Mouse (Mus musculus) limb, embryonic 11.5 days (tissue): ENCODE data around the gene Mthfd1l. TPM values are rescaled to one million over a fixed set of nuclear protein-coding genes. Genes with fewer than 3 reads are reported as not detected.
A peak's percentile ranks its signal among the peaks of the same experiment; 100 is the strongest.

Experiments
- ATAC-seq: fragments of 200-750 bp; cut with Nextera tagmentation; 2 replicates; pipeline ENCODE4 v1.8.0; 2017; ENCODE audit warnings: low read depth; ENCODE audit not compliant: insufficient number of reproducible peaks, low FRiP score, low TSS enrichment
- DNase-seq: peaks from one replicate; pipeline ENCODE4 v3.0.0-alpha.2; 2015; ENCODE audit warnings: low spot score
- H3K27ac ChIP-seq: fragments of 300-500 bp; sonication (generic); replicated peaks from 2 replicates; pipeline ENCODE4 v1.5.1; 2014; ENCODE audit warnings: low read depth, mild to moderate bottlenecking, low read length
- H3K27me3 ChIP-seq: fragments of 300-500 bp; sonication (generic); 2 replicates; pipeline ENCODE4 v1.6.1; 2014; ENCODE audit warnings: mild to moderate bottlenecking, low read length, mixed read lengths; ENCODE audit not compliant: control insufficient read depth, insufficient read depth
- H3K36me3 ChIP-seq: fragments of 300-500 bp; sonication (generic); 2 replicates; pipeline ENCODE4 v1.6.1; 2014; ENCODE audit warnings: mild to moderate bottlenecking, low read length, moderate library complexity, mixed read lengths; ENCODE audit not compliant: control insufficient read depth, insufficient read depth
- H3K4me1 ChIP-seq: fragments of 300-500 bp; sonication (generic); 2 replicates; pipeline ENCODE4 v1.6.1; 2014; ENCODE audit warnings: low read length, mixed read lengths; ENCODE audit not compliant: control insufficient read depth, insufficient read depth
- H3K4me2 ChIP-seq: fragments of 300-500 bp; sonication (generic); 2 replicates; pipeline ENCODE4 v1.6.1; 2014; ENCODE audit warnings: low read depth, mild to moderate bottlenecking, moderate library complexity; ENCODE audit not compliant: severe bottlenecking
- H3K4me3 ChIP-seq: fragments of 300-500 bp; sonication (generic); 2 replicates; pipeline ENCODE4 v1.5.1; 2014; ENCODE audit warnings: low read depth, low read length
- H3K9ac ChIP-seq: fragments of 300-500 bp; sonication (generic); 2 replicates; pipeline ENCODE4 v1.6.1; 2014; ENCODE audit warnings: mild to moderate bottlenecking, low read length
- H3K9me3 ChIP-seq: fragments of 300-500 bp; sonication (generic); 2 replicates; pipeline ENCODE4 v1.6.1; 2016; ENCODE audit warnings: low read length; ENCODE audit not compliant: control insufficient read depth
- WGBS: fragments of 180-500 bp; shearing (Covaris S2); extraction: QIAGEN DNeasy Blood & Tissue Kit; methylation state at CpG from one replicate; pipeline ENCODE4 v1.1.7; 2014; 5-methylcytosine and 5-hydroxymethylcytosine counted together
- polyA plus RNA-seq: library from polyadenylated mRNA; unstranded; fragments of >200 nt; fragmentation: Nextera tagmentation; extraction: Ambion mirVana; gene quantifications from 2 replicates; pipeline ENCODE4 v1.2.1, GENCODE M21; 2014

Mthfd1l gene
- polyA plus RNA-seq, 1 experiment from 2014 or later, result 16.0 TPM

- Histone ChIP-seq H3K36me3 (no peaks in the 10 kb centered on the region), H3K27me3 (no peaks in the 10 kb centered on the region), H3K4me1 (peaks cover 4% of the 10 kb centered on the region; the same call in 1 of the 2 replicates), H3K4me2 (no peak overlapping the region), H3K9ac (no peak overlapping the region), H3K9me3 (no peaks in the 10 kb centered on the region), H3K4me3 (no peak overlapping the region), H3K27ac (no peak overlapping the region)
- ATAC-seq, result no peak
- no peak for DNase-seq
- 50% methylated on average over 6 of the region's 6 CpGs for whole genome bisulfite sequencing
These were observed 30.6 kb upstream of the Mthfd1l start for GRCm38 (mm10) chr10:3942289-3942688.

DNA sequence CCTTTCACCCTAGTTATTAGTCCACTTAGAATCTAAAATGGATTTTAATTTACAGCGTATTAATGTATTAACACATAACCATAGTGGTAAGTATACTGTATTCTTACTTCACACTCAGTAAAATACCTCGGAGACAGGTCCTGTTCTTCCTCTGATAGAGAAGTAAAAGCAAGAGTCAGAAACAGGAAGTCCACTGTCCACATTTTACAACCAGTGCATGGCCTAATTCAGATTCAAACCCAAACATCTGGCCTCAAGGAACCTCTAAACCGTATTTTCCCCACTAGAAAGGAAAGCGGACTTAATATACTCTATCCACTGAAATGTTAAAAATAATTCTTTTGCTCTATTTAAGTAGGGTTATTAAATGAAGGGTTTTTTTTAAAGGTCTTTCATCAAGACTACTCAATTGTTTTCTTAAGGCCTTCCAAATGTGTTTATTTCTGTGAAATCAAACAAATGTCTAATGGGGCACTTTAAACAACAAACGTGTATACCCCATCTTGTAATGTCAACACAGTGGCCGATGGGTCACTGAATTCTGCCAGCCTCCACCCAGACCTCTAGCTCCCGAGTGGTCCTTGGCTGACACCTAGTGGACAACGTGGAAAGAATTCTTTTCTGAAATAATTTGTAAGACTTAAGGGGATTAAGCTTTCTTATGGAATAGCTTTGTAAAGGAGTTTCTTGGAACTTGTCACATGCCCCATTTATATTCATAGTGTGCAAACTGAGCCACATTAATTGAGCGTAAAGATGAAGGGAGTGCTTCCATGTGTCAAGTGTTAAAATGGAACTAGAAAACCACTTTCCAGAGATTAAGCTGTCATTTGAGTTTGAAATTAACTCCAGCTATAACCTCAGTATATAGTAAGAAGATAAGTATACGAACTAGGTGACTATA lies 29.2 kb upstream of the Mthfd1l start:
- H3K9me3 ChIP-seq, result no peaks in the 10 kb centered on the region
- no peak overlapping the region for H3K4me3 ChIP-seq
- H3K27me3 ChIP-seq, result no peaks in the 10 kb centered on the region
- peak; percentile 81 for DNase-seq
- no peak for ATAC-seq
- peaks cover 4% of the 10 kb centered on the region; the same call in 1 of the 2 replicates for H3K4me1 ChIP-seq
- H3K4me2 ChIP-seq, result no peak overlapping the region
- H3K9ac ChIP-seq, result no peak overlapping the region
- 33% methylated on average over 10 of the region's 10 CpGs for WGBS
- H3K36me3 ChIP-seq, result no peaks in the 10 kb centered on the region
- no peak overlapping the region for H3K27ac ChIP-seq

DNA sequence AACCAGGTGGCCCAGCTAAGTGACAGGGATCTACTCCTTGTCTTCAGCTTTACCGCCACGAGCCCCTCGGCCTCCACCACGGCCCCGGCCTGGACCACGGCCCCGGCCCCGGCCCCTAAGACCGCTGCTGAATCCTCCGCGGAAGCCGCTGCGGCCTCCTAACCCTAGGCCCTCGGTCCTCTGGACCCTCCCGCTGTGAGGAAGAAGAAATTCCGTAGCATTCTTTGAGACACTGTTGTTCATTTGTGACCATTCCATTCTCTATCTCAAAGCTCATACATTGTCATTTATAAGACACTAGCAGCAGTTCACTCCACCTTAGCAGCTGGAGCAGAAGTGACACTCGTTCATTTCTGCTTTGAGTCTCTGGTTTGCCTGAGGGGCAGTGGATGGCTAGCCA lies 26.0 kb upstream of the Mthfd1l start:
- no peak overlapping the region for H3K9ac ChIP-seq
- H3K36me3 ChIP-seq, result no peaks in the 10 kb centered on the region
- H3K4me3 ChIP-seq, result no peak overlapping the region
- H3K27ac ChIP-seq, result no peak overlapping the region
- 91% methylated on average over 17 of the region's 17 CpGs for WGBS
- H3K4me2 ChIP-seq, result no peak overlapping the region
- no peak for ATAC-seq
- no peaks in the 10 kb centered on the region for H3K4me1 ChIP-seq
- H3K27me3 ChIP-seq, result no peaks in the 10 kb centered on the region
- no peaks in the 10 kb centered on the region for H3K9me3 ChIP-seq
- no peak for DNase-seq

DNA sequence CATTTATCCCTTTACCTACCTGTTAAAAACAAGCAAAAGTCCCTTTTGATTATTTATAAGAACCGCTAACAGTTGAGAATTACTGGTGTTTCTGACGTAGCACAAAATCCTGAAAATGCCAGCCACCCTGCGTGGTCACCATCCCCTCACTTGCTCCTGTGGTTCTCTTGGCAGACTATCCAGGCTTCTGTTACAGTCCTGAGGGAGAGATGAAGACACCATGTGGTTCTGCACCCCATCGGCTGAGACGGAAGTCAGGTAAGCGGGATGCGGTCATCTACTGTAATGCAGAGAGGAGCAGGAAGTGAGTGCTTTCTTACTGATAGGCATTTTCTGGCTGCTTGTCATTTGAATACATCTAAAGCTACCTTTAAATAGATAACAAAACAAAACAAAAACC lies 25.6 kb upstream of the Mthfd1l start:
- no peak for ATAC-seq
- Histone ChIP-seq H3K4me3 (no peak overlapping the region), H3K9me3 (no peaks in the 10 kb centered on the region), H3K4me1 (no peaks in the 10 kb centered on the region), H3K36me3 (no peaks in the 10 kb centered on the region), H3K9ac (no peak overlapping the region), H3K4me2 (no peak overlapping the region), H3K27ac (no peak overlapping the region), H3K27me3 (no peaks in the 10 kb centered on the region)
- WGBS, result 92% methylated on average over 7 of the region's 7 CpGs
- no peak for DNase-seq

- ATAC-seq, result no peak
- WGBS, result 80% methylated on average over 6 of the region's 6 CpGs
- Histone ChIP-seq H3K27me3 (no peaks in the 10 kb centered on the region), H3K9me3 (no peaks in the 10 kb centered on the region), H3K4me3 (no peak overlapping the region), H3K36me3 (no peaks in the 10 kb centered on the region), H3K27ac (no peak overlapping the region), H3K9ac (no peak overlapping the region), H3K4me2 (no peak overlapping the region), H3K4me1 (no peaks in the 10 kb centered on the region)
- DNase-seq, result no peak
These were observed 23.6 kb upstream of the Mthfd1l start for GRCm38 (mm10) chr10:3949306-3949705.

GRCm38 (mm10) chr10:3956471-3956870 lies 16.4 kb upstream of the Mthfd1l start:
- Histone ChIP-seq H3K27ac (no peak overlapping the region), H3K27me3 (no peaks in the 10 kb centered on the region), H3K4me2 (no peak overlapping the region), H3K4me3 (no peak overlapping the region), H3K9me3 (no peaks in the 10 kb centered on the region; the same call in 1 of the 2 replicates), H3K9ac (no peak overlapping the region), H3K36me3 (no peaks in the 10 kb centered on the region), H3K4me1 (no peaks in the 10 kb centered on the region)
- DNase-seq (no peak), ATAC-seq (no peak)
- WGBS, result 86% methylated on average over 22 of the region's 22 CpGs

GRCm38 (mm10) chr10:3958591-3958990 lies 14.3 kb upstream of the Mthfd1l start:
- H3K4me3 ChIP-seq, result no peak overlapping the region
- no peaks in the 10 kb centered on the region; the same call in 1 of the 2 replicates for H3K9me3 ChIP-seq
- H3K36me3 ChIP-seq, result no peaks in the 10 kb centered on the region
- ATAC-seq (no peak), DNase-seq (no peak)
- H3K4me2 ChIP-seq, result no peak overlapping the region
- H3K4me1 ChIP-seq, result no peaks in the 10 kb centered on the region
- H3K9ac ChIP-seq, result no peak overlapping the region
- WGBS, result 67% methylated on average over 5 of the region's 5 CpGs
- no peak overlapping the region for H3K27ac ChIP-seq
- no peaks in the 10 kb centered on the region for H3K27me3 ChIP-seq

- Histone ChIP-seq H3K4me2 (no peak overlapping the region), H3K4me3 (no peak overlapping the region), H3K9ac (no peak overlapping the region), H3K27ac (no peak overlapping the region), H3K36me3 (no peaks in the 10 kb centered on the region), H3K4me1 (no peaks in the 10 kb centered on the region), H3K9me3 (no peaks in the 10 kb centered on the region), H3K27me3 (no peaks in the 10 kb centered on the region)
- DNase-seq, result no peak
- WGBS, result 39% methylated on average over 3 of the region's 3 CpGs
- no peak for ATAC-seq
These were observed 3.9 kb upstream of the Mthfd1l start for GRCm38 (mm10) chr10:3969026-3969425.
